Mouse (Mus musculus): Measurements from ENCODE around the gene Hoga1. TPM values are rescaled to one million over a fixed set of nuclear protein-coding genes. Genes with fewer than 3 reads are reported as not detected.

Hoga1 gene
- polyA plus RNA-seq, 1 experiment from 2014 or later = 1.2 TPM

- no peak for ATAC-seq (ENCODE audit: low FRiP score)
- H3K27me3 ChIP-seq (ENCODE audit: control insufficient read depth, insufficient read depth, low read length) = no peaks in the 10 kb centered on the region
- no peak for DNase-seq (ENCODE audit: low spot score, missing footprints)
- no peaks in the 10 kb centered on the region for H3K4me1 ChIP-seq (ENCODE audit: control insufficient read depth, insufficient read depth, low read length)
- no peak overlapping the region for H3K4me3 ChIP-seq (ENCODE audit: low read depth, low read length)
- H3K4me2 ChIP-seq = no peak overlapping the region
- no peaks in the 10 kb centered on the region for H3K36me3 ChIP-seq (ENCODE audit: control insufficient read depth, insufficient read depth, low read length)
- 56% methylated on average over 11 of the region's 11 CpGs for WGBS
- H3K9ac ChIP-seq (ENCODE audit: low read length) = no peak overlapping the region
- H3K9me3 ChIP-seq (ENCODE audit: control insufficient read depth, low read length) = no peaks in the 10 kb centered on the region
- no peak overlapping the region for H3K27ac ChIP-seq (ENCODE audit: low read depth, low read length)
Observed at GRCm38 (mm10) chr19:42034881-42035455, 10.4 kb upstream of the Hoga1 start.

- H3K27me3 ChIP-seq (ENCODE audit: control insufficient read depth, insufficient read depth, low read length) = no peaks in the 10 kb centered on the region
- 65% methylated on average over 19 of the region's 19 CpGs for WGBS
- DNase-seq (ENCODE audit: low spot score, missing footprints) (peak; percentile 94), ATAC-seq (ENCODE audit: low FRiP score) (peak; percentile 71)
- H3K27ac ChIP-seq (ENCODE audit: low read depth, low read length) = no peak within 1 kb of the TSS
- H3K9me3 ChIP-seq (ENCODE audit: control insufficient read depth, low read length) = no peaks in the 10 kb centered on the region
- no peaks in the 10 kb centered on the region for H3K36me3 ChIP-seq (ENCODE audit: control insufficient read depth, insufficient read depth, low read length)
- no peak within 1 kb of the TSS for H3K9ac ChIP-seq (ENCODE audit: low read length)
- no peaks in the 10 kb centered on the region for H3K4me1 ChIP-seq (ENCODE audit: control insufficient read depth, insufficient read depth, low read length)
- no peak within 1 kb of the TSS for H3K4me3 ChIP-seq (ENCODE audit: low read depth, low read length)
- no peak within 1 kb of the TSS for H3K4me2 ChIP-seq
Observed at GRCm38 (mm10) chr19:42035456-42036248, 9.8 kb upstream of the Hoga1 start, which contains the start of gene Ankrd2. TSS of gene Ankrd2 (plus strand) at chr19:42036000.

GRCm38 (mm10) chr19:42036357-42036756, 9.1 kb upstream of the Hoga1 start:
- no peaks in the 10 kb centered on the region for H3K36me3 ChIP-seq (ENCODE audit: control insufficient read depth, insufficient read depth, low read length)
- H3K4me3 ChIP-seq (ENCODE audit: low read depth, low read length) = no peak overlapping the region
- no peak overlapping the region for H3K9ac ChIP-seq (ENCODE audit: low read length)
- H3K4me2 ChIP-seq = no peak overlapping the region
- no peaks in the 10 kb centered on the region for H3K27me3 ChIP-seq (ENCODE audit: control insufficient read depth, insufficient read depth, low read length)
- H3K9me3 ChIP-seq (ENCODE audit: control insufficient read depth, low read length) = no peaks in the 10 kb centered on the region
- H3K27ac ChIP-seq (ENCODE audit: low read depth, low read length) = no peak overlapping the region
- H3K4me1 ChIP-seq (ENCODE audit: control insufficient read depth, insufficient read depth, low read length) = no peaks in the 10 kb centered on the region
- DNase-seq (ENCODE audit: low spot score, missing footprints) (no peak), ATAC-seq (ENCODE audit: low FRiP score) (no peak)
- WGBS = 93% methylated on average over 3 of the region's 3 CpGs

GRCm38 (mm10) chr19:42037167-42037702, 8.2 kb upstream of the Hoga1 start:
- 82% methylated on average over 11 of the region's 11 CpGs for WGBS
- H3K4me1 ChIP-seq (ENCODE audit: control insufficient read depth, insufficient read depth, low read length) = no peaks in the 10 kb centered on the region
- H3K9ac ChIP-seq (ENCODE audit: low read length) = no peak overlapping the region
- peak; percentile 39 for DNase-seq (ENCODE audit: low spot score, missing footprints)
- ATAC-seq (ENCODE audit: low FRiP score) = no peak
- H3K4me2 ChIP-seq = no peak overlapping the region
- no peaks in the 10 kb centered on the region for H3K27me3 ChIP-seq (ENCODE audit: control insufficient read depth, insufficient read depth, low read length)
- H3K4me3 ChIP-seq (ENCODE audit: low read depth, low read length) = no peak overlapping the region
- no peaks in the 10 kb centered on the region for H3K9me3 ChIP-seq (ENCODE audit: control insufficient read depth, low read length)
- no peak overlapping the region for H3K27ac ChIP-seq (ENCODE audit: low read depth, low read length)
- H3K36me3 ChIP-seq (ENCODE audit: control insufficient read depth, insufficient read depth, low read length) = no peaks in the 10 kb centered on the region

DNA sequence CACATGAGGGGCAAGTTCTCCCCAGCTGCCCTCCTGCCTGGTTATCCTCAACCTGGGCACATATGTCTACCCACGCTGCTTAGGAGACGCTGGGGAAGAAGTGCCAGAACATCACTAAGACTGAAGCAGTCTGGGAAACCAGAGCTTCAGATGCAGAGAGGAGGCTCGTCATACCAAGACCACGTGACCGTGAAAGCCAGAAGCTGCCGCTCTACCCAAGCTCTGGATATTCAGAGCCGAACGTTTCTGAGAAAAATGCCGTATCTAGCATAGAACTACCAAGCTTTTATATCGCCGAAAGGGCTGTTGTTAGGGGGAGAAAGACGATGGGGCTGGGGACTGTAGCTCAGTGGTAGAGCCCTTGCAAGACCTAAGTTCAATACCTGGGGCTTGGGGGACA, 7.1 kb upstream of the Hoga1 start:
- Histone ChIP-seq H3K27ac (ENCODE audit: low read depth, low read length) (no peak overlapping the region), H3K4me1 (ENCODE audit: control insufficient read depth, insufficient read depth, low read length) (no peaks in the 10 kb centered on the region), H3K4me3 (ENCODE audit: low read depth, low read length) (no peak overlapping the region), H3K9ac (ENCODE audit: low read length) (no peak overlapping the region), H3K9me3 (ENCODE audit: control insufficient read depth, low read length) (no peaks in the 10 kb centered on the region), H3K4me2 (no peak overlapping the region), H3K27me3 (ENCODE audit: control insufficient read depth, insufficient read depth, low read length) (no peaks in the 10 kb centered on the region), H3K36me3 (ENCODE audit: control insufficient read depth, insufficient read depth, low read length) (no peaks in the 10 kb centered on the region)
- DNase-seq (ENCODE audit: low spot score, missing footprints) (peak; percentile 4), ATAC-seq (ENCODE audit: low FRiP score) (no peak)
- WGBS = 88% methylated on average over 12 of the region's 12 CpGs

- WGBS = 92% methylated on average over 6 of the region's 6 CpGs
Observed at GRCm38 (mm10) chr19:42043988-42044387, 1.4 kb upstream of the Hoga1 start.

GRCm38 (mm10) chr19:42050251-42050650, 4.8 kb downstream of the Hoga1 start:
- Histone ChIP-seq H3K9me3 (ENCODE audit: control insufficient read depth, low read length) (no peaks in the 10 kb centered on the region), H3K4me3 (ENCODE audit: low read depth, low read length) (no peak overlapping the region), H3K9ac (ENCODE audit: low read length) (no peak overlapping the region), H3K4me2 (no peak overlapping the region), H3K27me3 (ENCODE audit: control insufficient read depth, insufficient read depth, low read length) (no peaks in the 10 kb centered on the region), H3K36me3 (ENCODE audit: control insufficient read depth, insufficient read depth, low read length) (no peaks in the 10 kb centered on the region), H3K27ac (ENCODE audit: low read depth, low read length) (no peak overlapping the region), H3K4me1 (ENCODE audit: control insufficient read depth, insufficient read depth, low read length) (no peaks in the 10 kb centered on the region)
- WGBS = 85% methylated on average over 1 of the region's 1 CpGs
- DNase-seq (ENCODE audit: low spot score, missing footprints) = peak; percentile 31
- ATAC-seq (ENCODE audit: low FRiP score) = no peak

More at GRCm38 (mm10) chr19:42043988-42044387, 1.4 kb upstream of the Hoga1 start:
- ATAC-seq (ENCODE audit: low FRiP score) (no peak), DNase-seq (ENCODE audit: low spot score, missing footprints) (no peak)
- H3K27ac ChIP-seq (ENCODE audit: low read depth, low read length) = no peak overlapping the region
- H3K27me3 ChIP-seq (ENCODE audit: control insufficient read depth, insufficient read depth, low read length) = no peaks in the 10 kb centered on the region
- H3K4me3 ChIP-seq (ENCODE audit: low read depth, low read length) = no peak overlapping the region
- H3K4me2 ChIP-seq = no peak overlapping the region
- H3K4me1 ChIP-seq (ENCODE audit: control insufficient read depth, insufficient read depth, low read length) = no peaks in the 10 kb centered on the region
- no peaks in the 10 kb centered on the region for H3K9me3 ChIP-seq (ENCODE audit: control insufficient read depth, low read length)
- no peaks in the 10 kb centered on the region for H3K36me3 ChIP-seq (ENCODE audit: control insufficient read depth, insufficient read depth, low read length)
- no peak overlapping the region for H3K9ac ChIP-seq (ENCODE audit: low read length)

DNA sequence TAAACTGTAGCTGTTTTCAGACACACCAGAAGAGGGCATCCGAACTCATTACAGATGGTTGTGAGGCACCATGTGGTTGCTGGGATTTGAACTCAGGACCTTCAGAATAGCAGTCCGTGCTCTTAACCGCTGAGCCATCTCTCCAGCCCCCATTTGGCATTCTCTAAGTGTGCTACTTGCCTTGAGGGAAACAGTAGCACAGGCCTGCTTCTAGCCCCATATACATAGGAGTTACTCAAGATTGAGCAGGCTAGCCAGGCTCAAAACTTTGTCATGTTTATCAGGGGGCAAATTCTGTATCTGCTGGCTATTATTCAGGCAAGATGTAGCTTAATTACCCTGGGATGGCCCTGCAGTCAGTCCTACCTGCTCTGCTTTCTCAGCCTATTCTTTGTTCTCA, 5.9 kb downstream of the Hoga1 start:
- no peaks in the 10 kb centered on the region for H3K27me3 ChIP-seq (ENCODE audit: control insufficient read depth, insufficient read depth, low read length)
- ATAC-seq (ENCODE audit: low FRiP score) (no peak), DNase-seq (ENCODE audit: low spot score, missing footprints) (peak; percentile 75)
- no peaks in the 10 kb centered on the region for H3K36me3 ChIP-seq (ENCODE audit: control insufficient read depth, insufficient read depth, low read length)
- WGBS = 89% methylated on average over 3 of the region's 3 CpGs
- H3K9ac ChIP-seq (ENCODE audit: low read length) = no peak overlapping the region
- H3K4me1 ChIP-seq (ENCODE audit: control insufficient read depth, insufficient read depth, low read length) = no peaks in the 10 kb centered on the region
- H3K4me3 ChIP-seq (ENCODE audit: low read depth, low read length) = no peak overlapping the region
- no peak overlapping the region for H3K27ac ChIP-seq (ENCODE audit: low read depth, low read length)
- no peak overlapping the region for H3K4me2 ChIP-seq
- H3K9me3 ChIP-seq (ENCODE audit: control insufficient read depth, low read length) = no peaks in the 10 kb centered on the region

DNA sequence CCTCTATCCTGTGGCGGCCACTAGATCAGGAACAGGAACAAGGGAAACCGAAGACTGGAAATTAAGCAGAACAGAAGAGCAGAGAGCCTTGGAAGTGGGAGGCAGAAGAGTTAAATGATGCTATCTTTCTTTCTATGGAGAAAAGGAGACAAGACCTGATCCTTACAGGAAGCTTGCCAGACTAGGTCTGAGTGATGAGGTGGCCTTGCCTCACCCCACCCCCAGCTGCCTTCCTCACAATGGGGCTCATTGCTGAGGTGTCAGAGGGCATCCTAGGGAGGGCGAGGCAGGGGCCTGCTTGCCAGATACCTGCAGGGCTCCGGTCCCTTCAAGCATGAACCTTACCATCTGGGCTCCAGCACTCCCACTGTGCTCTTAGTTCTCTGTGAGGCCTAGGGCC, 6.5 kb downstream of the Hoga1 start, which contains the start of gene 4933411K16Rik:
Gene 4933411K16Rik, plus strand, starts transcription at position 301 of the 400 bp plus-strand sequence.
- no peaks in the 10 kb centered on the region for H3K9me3 ChIP-seq (ENCODE audit: control insufficient read depth, low read length)
- no peak within 1 kb of the TSS for H3K4me3 ChIP-seq (ENCODE audit: low read depth, low read length)
- no peaks in the 10 kb centered on the region for H3K27me3 ChIP-seq (ENCODE audit: control insufficient read depth, insufficient read depth, low read length)
- no peak for ATAC-seq (ENCODE audit: low FRiP score)
- H3K36me3 ChIP-seq (ENCODE audit: control insufficient read depth, insufficient read depth, low read length) = no peaks in the 10 kb centered on the region
- H3K4me1 ChIP-seq (ENCODE audit: control insufficient read depth, insufficient read depth, low read length) = no peaks in the 10 kb centered on the region
- no peak within 1 kb of the TSS for H3K27ac ChIP-seq (ENCODE audit: low read depth, low read length)
- H3K4me2 ChIP-seq = no peak within 1 kb of the TSS
- WGBS = 72% methylated on average over 4 of the region's 4 CpGs
- no peak for DNase-seq (ENCODE audit: low spot score, missing footprints)
- H3K9ac ChIP-seq (ENCODE audit: low read length) = no peak within 1 kb of the TSS
